Mouse (Mus musculus): ENCODE data around the gene Dnah2. TPM values are rescaled to one million over a fixed set of nuclear protein-coding genes. Genes with fewer than 3 reads are reported as not detected.

Dnah2 gene
- polyA plus RNA-seq, 1 experiment from 2014 or later, result 2.6 TPM

DNA sequence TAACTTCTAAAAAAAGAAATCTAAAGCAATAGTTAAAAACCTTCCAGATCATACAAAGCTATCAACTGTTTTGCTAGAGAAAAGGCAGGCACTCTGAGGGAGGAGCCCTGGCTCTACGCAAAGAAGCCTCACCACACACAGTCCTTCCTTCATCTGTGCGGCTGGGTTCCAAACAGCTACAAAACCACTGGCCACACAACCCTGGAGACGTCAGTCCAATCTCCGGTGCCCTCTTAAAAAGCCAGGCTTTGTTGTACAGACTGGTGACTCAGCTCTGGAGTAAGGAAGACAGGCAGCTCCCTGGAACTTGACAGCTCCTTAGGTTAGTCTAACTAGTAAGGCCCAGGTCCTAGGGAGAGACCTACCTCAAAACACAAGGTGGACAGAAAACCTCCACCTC, 173.3 kb downstream of the Dnah2 start:
- H3K9me3 ChIP-seq (ENCODE audit: control insufficient read depth, low read length), result no peaks in the 10 kb centered on the region
- no peak overlapping the region for H3K4me3 ChIP-seq (ENCODE audit: low read depth, low read length)
- no peak for ATAC-seq (replicated peaks; ENCODE audit: low FRiP score)

DNA sequence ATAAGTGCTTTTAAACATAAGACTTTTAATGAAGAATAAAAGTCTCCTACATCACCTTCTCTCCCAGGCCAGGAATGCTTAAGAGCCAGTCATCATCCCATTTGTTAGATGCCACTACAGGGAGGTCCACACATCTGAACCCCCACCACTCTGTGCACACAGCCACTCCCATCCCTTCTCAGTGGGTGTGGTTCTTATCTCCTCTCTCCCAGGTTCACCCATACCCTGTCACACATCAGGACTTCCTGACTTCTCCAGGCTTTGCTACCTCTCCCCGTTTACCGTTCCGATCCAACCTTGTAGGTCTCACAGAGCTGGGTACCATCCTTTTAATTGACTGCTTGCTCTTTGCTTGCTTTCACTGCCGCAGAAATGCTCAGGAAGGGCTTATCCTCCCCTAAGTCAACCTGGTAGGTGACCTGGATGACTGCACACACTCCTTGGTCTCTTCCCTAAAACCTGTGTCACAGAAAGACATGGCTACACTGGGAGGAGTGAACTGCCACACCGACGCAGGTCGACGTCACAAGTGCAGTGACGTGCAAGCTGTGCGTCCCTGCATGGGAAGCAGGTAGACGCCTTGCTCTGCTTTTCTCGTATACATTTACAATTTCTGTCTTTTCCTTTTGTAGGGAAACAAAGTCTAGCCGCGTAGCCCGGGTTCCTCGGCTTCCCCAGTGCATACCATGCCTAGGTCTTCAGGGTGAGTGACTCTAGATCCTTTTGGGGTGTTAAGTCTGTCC, 175.5 kb downstream of the Dnah2 start:
- no peaks in the 10 kb centered on the region; the same call in 1 of the 2 replicates for H3K36me3 ChIP-seq (ENCODE audit: control insufficient read depth, insufficient read depth, low read length)

More for the DNA sequence above, 173.3 kb downstream of the Dnah2 start:
- Histone ChIP-seq H3K4me2 (ENCODE audit: low read depth, low read length, severe bottlenecking) (no peak overlapping the region), H3K4me1 (replicated peaks; ENCODE audit: control insufficient read depth, insufficient read depth, low read length) (peaks cover 16% of the 10 kb centered on the region), H3K36me3 (ENCODE audit: control insufficient read depth, insufficient read depth, low read length) (no peaks in the 10 kb centered on the region; the same call in 1 of the 2 replicates), H3K27me3 (ENCODE audit: control insufficient read depth, insufficient read depth, low read length) (no peaks in the 10 kb centered on the region), H3K9ac (ENCODE audit: low read length) (no peak overlapping the region), H3K27ac (ENCODE audit: low read depth, low read length) (no peak overlapping the region)
- DNase-seq (ENCODE audit: low spot score), result no peak
- 82% methylated on average over 4 of the region's 4 CpGs for WGBS

DNA sequence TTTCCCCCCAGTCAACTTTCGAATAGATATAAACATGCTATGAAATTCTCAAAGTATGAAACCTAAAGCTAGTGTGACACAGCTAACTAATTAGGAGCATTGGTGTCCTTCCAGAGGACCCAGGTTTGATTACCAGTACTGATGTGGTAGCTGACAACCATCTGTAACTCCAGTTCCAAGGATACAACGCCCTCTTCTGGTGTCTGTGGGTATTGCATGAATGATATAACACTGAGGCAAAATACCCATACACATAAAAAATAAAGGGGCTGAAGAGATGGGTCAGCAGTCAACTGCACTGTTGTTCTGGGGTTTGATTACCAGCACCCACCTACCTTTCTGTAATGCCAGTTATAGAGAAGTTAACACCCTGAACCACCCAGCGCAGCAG, 176.1 kb downstream of the Dnah2 start:
- Histone ChIP-seq H3K9ac (ENCODE audit: low read length) (no peak overlapping the region), H3K27ac (ENCODE audit: low read depth, low read length) (no peak overlapping the region), H3K27me3 (ENCODE audit: control insufficient read depth, insufficient read depth, low read length) (no peaks in the 10 kb centered on the region), H3K4me1 (replicated peaks; ENCODE audit: control insufficient read depth, insufficient read depth, low read length) (peaks cover 18% of the 10 kb centered on the region), H3K4me3 (ENCODE audit: low read depth, low read length) (no peak overlapping the region), H3K36me3 (ENCODE audit: control insufficient read depth, insufficient read depth, low read length) (no peaks in the 10 kb centered on the region; the same call in 1 of the 2 replicates), H3K9me3 (ENCODE audit: control insufficient read depth, low read length) (no peaks in the 10 kb centered on the region), H3K4me2 (ENCODE audit: low read depth, low read length, severe bottlenecking) (0 out of 2 replicates have a peak overlapping the region, but pooled peaks have one; percentile 1)
- DNase-seq (ENCODE audit: low spot score) (no peak), ATAC-seq (replicated peaks; ENCODE audit: low FRiP score) (no peak)
- WGBS, result 63% methylated on average over 3 of the region's 3 CpGs

More for the DNA sequence above, 175.5 kb downstream of the Dnah2 start:
- no peaks in the 10 kb centered on the region for H3K27me3 ChIP-seq (ENCODE audit: control insufficient read depth, insufficient read depth, low read length)
- WGBS, result 94% methylated on average over 16 of the region's 16 CpGs
- no peaks in the 10 kb centered on the region for H3K9me3 ChIP-seq (ENCODE audit: control insufficient read depth, low read length)
- ATAC-seq (replicated peaks; ENCODE audit: low FRiP score) (no peak), DNase-seq (ENCODE audit: low spot score) (no peak)
- H3K9ac ChIP-seq (ENCODE audit: low read length), result no peak overlapping the region
- H3K4me2 ChIP-seq (ENCODE audit: low read depth, low read length, severe bottlenecking), result 0 out of 2 replicates have a peak overlapping the region, but pooled peaks have one; percentile 15
- H3K4me1 ChIP-seq (replicated peaks; ENCODE audit: control insufficient read depth, insufficient read depth, low read length), result peaks cover 16% of the 10 kb centered on the region
- no peak overlapping the region for H3K27ac ChIP-seq (ENCODE audit: low read depth, low read length)
- no peak overlapping the region for H3K4me3 ChIP-seq (ENCODE audit: low read depth, low read length)

DNA sequence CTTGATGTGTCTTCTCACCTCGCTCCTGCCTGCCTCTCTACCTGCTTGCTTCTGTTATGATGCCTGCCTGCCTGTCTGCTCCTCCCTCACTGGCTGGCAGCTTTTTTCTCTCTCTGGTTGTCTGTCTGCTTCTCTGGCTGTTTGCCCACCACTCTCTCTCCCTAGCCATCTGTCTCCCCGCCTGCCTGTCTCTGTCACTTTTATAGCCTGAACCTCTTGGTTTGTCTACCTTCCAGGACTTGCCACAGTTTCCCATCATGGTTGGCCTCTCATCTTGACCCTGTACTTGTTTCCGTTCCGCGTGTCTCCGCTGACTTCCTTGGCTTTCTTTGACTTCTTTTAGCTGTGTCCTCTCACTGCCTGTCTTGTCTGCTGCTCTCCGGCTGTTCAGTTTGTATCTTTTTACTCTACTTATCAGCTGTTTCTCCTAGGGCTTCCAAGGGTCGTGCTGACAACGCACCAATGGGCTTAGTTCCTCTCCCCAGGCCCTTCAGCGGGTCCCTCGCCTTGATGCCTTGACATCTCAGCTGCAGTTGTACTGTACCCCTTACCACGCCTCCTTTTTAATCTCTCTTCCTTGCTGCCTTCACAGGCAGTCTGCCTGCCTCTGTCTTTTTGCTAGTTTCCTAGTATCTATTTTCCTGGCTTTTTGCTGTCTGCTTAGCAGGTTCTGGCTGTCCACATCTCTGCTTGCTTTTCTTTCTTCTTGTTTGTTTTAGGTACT, 176.7 kb downstream of the Dnah2 start:
- no peak overlapping the region for H3K4me3 ChIP-seq (ENCODE audit: low read depth, low read length)
- peaks cover 22% of the 10 kb centered on the region for H3K4me1 ChIP-seq (replicated peaks; ENCODE audit: control insufficient read depth, insufficient read depth, low read length)
- no peaks in the 10 kb centered on the region for H3K9me3 ChIP-seq (ENCODE audit: control insufficient read depth, low read length)
- H3K27me3 ChIP-seq (ENCODE audit: control insufficient read depth, insufficient read depth, low read length), result no peaks in the 10 kb centered on the region
- WGBS, result 68% methylated on average over 12 of the region's 12 CpGs
- 0 out of 2 replicates have a peak overlapping the region, but pooled peaks have one; percentile 1 for H3K4me2 ChIP-seq (ENCODE audit: low read depth, low read length, severe bottlenecking)
- no peak for ATAC-seq (replicated peaks; ENCODE audit: low FRiP score)
- no peaks in the 10 kb centered on the region; the same call in 1 of the 2 replicates for H3K36me3 ChIP-seq (ENCODE audit: control insufficient read depth, insufficient read depth, low read length)
- H3K9ac ChIP-seq (ENCODE audit: low read length), result no peak overlapping the region
- DNase-seq (ENCODE audit: low spot score), result no peak
- peak overlapping the region; percentile 70 for H3K27ac ChIP-seq (ENCODE audit: low read depth, low read length)

DNA sequence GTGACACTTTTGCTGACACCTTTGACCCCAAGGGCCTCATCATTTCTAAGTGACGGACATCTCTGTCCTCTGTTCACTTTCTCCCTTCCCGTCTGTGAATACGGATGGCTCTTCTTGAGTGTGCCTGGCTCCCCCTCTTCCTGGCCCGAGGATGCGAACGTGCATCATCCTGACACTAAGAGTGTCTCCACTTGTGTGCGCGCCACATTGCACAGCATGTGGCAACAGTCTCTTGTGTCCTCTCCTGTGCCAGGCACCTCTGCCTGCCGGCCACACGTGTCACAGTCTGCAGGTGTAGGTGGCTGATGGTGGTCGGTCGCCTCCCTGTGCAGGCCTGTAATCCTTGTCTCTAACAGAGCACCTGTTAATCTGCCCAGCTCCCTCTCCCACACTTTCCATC, 177.3 kb downstream of the Dnah2 start:
- H3K9ac ChIP-seq (ENCODE audit: low read length), result peak overlapping the region; percentile 42; the same call in 1 of the 2 replicates
- H3K9me3 ChIP-seq (ENCODE audit: control insufficient read depth, low read length), result no peaks in the 10 kb centered on the region
- WGBS, result 41% methylated on average over 12 of the region's 12 CpGs
- ATAC-seq (replicated peaks; ENCODE audit: low FRiP score) (no peak), DNase-seq (ENCODE audit: low spot score) (no peak)
- H3K36me3 ChIP-seq (ENCODE audit: control insufficient read depth, insufficient read depth, low read length), result no peaks in the 10 kb centered on the region; the same call in 1 of the 2 replicates
- H3K27me3 ChIP-seq (ENCODE audit: control insufficient read depth, insufficient read depth, low read length), result no peaks in the 10 kb centered on the region
- peak overlapping the region; percentile 13; the same call in 1 of the 2 replicates for H3K4me2 ChIP-seq (ENCODE audit: low read depth, low read length, severe bottlenecking)
- peak overlapping the region; percentile 70 for H3K27ac ChIP-seq (ENCODE audit: low read depth, low read length)
- no peak overlapping the region for H3K4me3 ChIP-seq (ENCODE audit: low read depth, low read length)
- H3K4me1 ChIP-seq (replicated peaks; ENCODE audit: control insufficient read depth, insufficient read depth, low read length), result peaks cover 22% of the 10 kb centered on the region

DNA sequence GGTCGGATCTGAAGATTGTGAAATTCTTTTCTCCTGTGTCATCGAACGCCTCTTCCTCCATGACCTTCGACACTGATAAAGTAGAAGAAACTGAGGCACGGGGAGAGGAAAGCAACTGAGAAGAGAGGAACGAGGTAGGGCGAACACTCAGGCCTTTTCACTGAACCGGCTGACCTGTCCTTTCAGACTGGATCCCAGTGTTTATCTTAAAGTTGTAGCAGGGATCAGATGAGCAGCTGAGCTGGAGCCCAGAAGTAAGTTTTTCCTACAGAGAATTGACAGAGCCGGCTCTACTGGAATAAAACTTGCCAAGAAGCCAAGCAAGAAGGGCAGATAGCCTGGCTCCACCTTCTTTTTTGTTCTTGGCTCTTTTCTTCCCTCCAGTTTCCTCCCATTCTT, 178.1 kb downstream of the Dnah2 start:
- DNase-seq (ENCODE audit: low spot score) (no peak), ATAC-seq (replicated peaks; ENCODE audit: low FRiP score) (no peak)
- Histone ChIP-seq H3K4me3 (ENCODE audit: low read depth, low read length) (no peak overlapping the region; the same call in 1 of the 2 replicates), H3K4me2 (ENCODE audit: low read depth, low read length, severe bottlenecking) (peak overlapping the region; percentile 13; the same call in 1 of the 2 replicates), H3K9me3 (ENCODE audit: control insufficient read depth, low read length) (no peaks in the 10 kb centered on the region), H3K27me3 (ENCODE audit: control insufficient read depth, insufficient read depth, low read length) (no peaks in the 10 kb centered on the region), H3K9ac (ENCODE audit: low read length) (peak overlapping the region; percentile 42), H3K27ac (ENCODE audit: low read depth, low read length) (peak overlapping the region; percentile 70), H3K4me1 (replicated peaks; ENCODE audit: control insufficient read depth, insufficient read depth, low read length) (peaks cover 27% of the 10 kb centered on the region), H3K36me3 (ENCODE audit: control insufficient read depth, insufficient read depth, low read length) (no peaks in the 10 kb centered on the region; the same call in 1 of the 2 replicates)
- WGBS, result 12% methylated on average over 9 of the region's 9 CpGs

Small RNAs within 50 kb of the gene (microRNA-seq; reads per million reads assigned to microRNA genes)
- not detected for gene Gm27493 (ENCODE audit: insufficient number of aligned reads)

Other genes starting within 250 kb of the Dnah2 start
- 31.7 and 32.1 TPM in 2 replicates for gene Cntrob, start 225.3 kb downstream of the Dnah2 start, polyA plus RNA-seq (2014; fragmentation: Nextera tagmentation; extraction: Ambion mirVana)
- gene Trappc1, start 225.1 kb downstream of the Dnah2 start, polyA plus RNA-seq (2014; fragmentation: Nextera tagmentation; extraction: Ambion mirVana), result 188 and 196 TPM in 2 replicates
- 3.5 and 3.7 TPM in 2 replicates for gene Kcnab3, start 222.9 kb downstream of the Dnah2 start, polyA plus RNA-seq (2014; fragmentation: Nextera tagmentation; extraction: Ambion mirVana)
- gene Rnf227, start 208.6 kb downstream of the Dnah2 start, polyA plus RNA-seq (2014; fragmentation: Nextera tagmentation; extraction: Ambion mirVana), result 25.7 and 30.1 TPM in 2 replicates
- 53.0 and 61.4 TPM in 2 replicates for gene Chd3, start 179.7 kb downstream of the Dnah2 start, polyA plus RNA-seq (2014; fragmentation: Nextera tagmentation; extraction: Ambion mirVana)
- 105 and 109 TPM in 2 replicates for gene Naa38, start 153.6 kb downstream of the Dnah2 start, polyA plus RNA-seq (2014; fragmentation: Nextera tagmentation; extraction: Ambion mirVana)
- 43.7 and 44.4 TPM in 2 replicates for gene Cyb5d1, start 153.5 kb downstream of the Dnah2 start, polyA plus RNA-seq (2014; fragmentation: Nextera tagmentation; extraction: Ambion mirVana)
- 15.6 and 18.5 TPM in 2 replicates for gene Tmem88, start 150.9 kb downstream of the Dnah2 start, polyA plus RNA-seq (2014; fragmentation: Nextera tagmentation; extraction: Ambion mirVana)
- 40.9 and 41.0 TPM in 2 replicates for gene Kdm6b, start 135.4 kb downstream of the Dnah2 start, polyA plus RNA-seq (2014; fragmentation: Nextera tagmentation; extraction: Ambion mirVana)
- 13.1 and 14.9 TPM in 2 replicates for gene Efnb3, start 11.1 kb upstream of the Dnah2 start, polyA plus RNA-seq (2014; fragmentation: Nextera tagmentation; extraction: Ambion mirVana)
- 39.3 and 44.1 TPM in 2 replicates for gene Wrap53, start 31.1 kb upstream of the Dnah2 start, polyA plus RNA-seq (2014; fragmentation: Nextera tagmentation; extraction: Ambion mirVana)
- gene Trp53, start 31.2 kb upstream of the Dnah2 start, polyA plus RNA-seq (2014; fragmentation: Nextera tagmentation; extraction: Ambion mirVana), result 168 and 175 TPM in 2 replicates
- 9.3 and 12.6 TPM in 2 replicates for gene Atp1b2, start 56.8 kb upstream of the Dnah2 start, polyA plus RNA-seq (2014; fragmentation: Nextera tagmentation; extraction: Ambion mirVana)
- gene Shbg, start 68.8 kb upstream of the Dnah2 start, polyA plus RNA-seq (2014; fragmentation: Nextera tagmentation; extraction: Ambion mirVana), result not detected in 2 replicates
- 13.9 and 17.7 TPM in 2 replicates for gene Sat2, start 72.9 kb upstream of the Dnah2 start, polyA plus RNA-seq (2014; fragmentation: Nextera tagmentation; extraction: Ambion mirVana)
- gene Fxr2, start 83.9 kb upstream of the Dnah2 start, polyA plus RNA-seq (2014; fragmentation: Nextera tagmentation; extraction: Ambion mirVana), result 33.6 and 44.1 TPM in 2 replicates
- not detected in 2 replicates for gene Sox15, start 106.2 kb upstream of the Dnah2 start, polyA plus RNA-seq (2014; fragmentation: Nextera tagmentation; extraction: Ambion mirVana)
- gene Mpdu1, start 113.5 kb upstream of the Dnah2 start, polyA plus RNA-seq (2014; fragmentation: Nextera tagmentation; extraction: Ambion mirVana), result 39.0 TPM in 2 replicates
- gene Cd68, start 117.0 kb upstream of the Dnah2 start, polyA plus RNA-seq (2014; fragmentation: Nextera tagmentation; extraction: Ambion mirVana), result 6.3 and 6.4 TPM in 2 replicates
- gene Eif4a1, start 123.3 kb upstream of the Dnah2 start, polyA plus RNA-seq (2014; fragmentation: Nextera tagmentation; extraction: Ambion mirVana), result 827 and 855 TPM in 2 replicates
- gene Senp3, start 133.0 kb upstream of the Dnah2 start, polyA plus RNA-seq (2014; fragmentation: Nextera tagmentation; extraction: Ambion mirVana), result 110 and 117 TPM in 2 replicates
- not detected in 2 replicates for gene Tnfsf13, start 136.7 kb upstream of the Dnah2 start, polyA plus RNA-seq (2014; fragmentation: Nextera tagmentation; extraction: Ambion mirVana)
- 2.4 TPM in 2 replicates for gene Tnfsf12, start 146.7 kb upstream of the Dnah2 start, polyA plus RNA-seq (2014; fragmentation: Nextera tagmentation; extraction: Ambion mirVana)
- gene Tnfsfm13, start 147.0 kb upstream of the Dnah2 start, polyA plus RNA-seq (2014; fragmentation: Nextera tagmentation; extraction: Ambion mirVana), result 0.60 and 1.2 TPM in 2 replicates
- gene Polr2a, start 209.5 kb upstream of the Dnah2 start, polyA plus RNA-seq (2014; fragmentation: Nextera tagmentation; extraction: Ambion mirVana), result 61.2 and 65.7 TPM in 2 replicates
- not detected in 2 replicates for gene Slc35g3, start 212.9 kb upstream of the Dnah2 start, polyA plus RNA-seq (2014; fragmentation: Nextera tagmentation; extraction: Ambion mirVana)
- 1.1 and 1.4 TPM in 2 replicates for gene Zbtb4, start 216.8 kb upstream of the Dnah2 start, polyA plus RNA-seq (2014; fragmentation: Nextera tagmentation; extraction: Ambion mirVana)
- 0.73 and 1.1 TPM in 2 replicates for gene Chrnb1, start 246.8 kb upstream of the Dnah2 start, polyA plus RNA-seq (2014; fragmentation: Nextera tagmentation; extraction: Ambion mirVana)

All from forebrain, embryonic 11.5 days (tissue).